Mouse (Mus musculus) bone marrow, adult 2 months (tissue): ENCODE data around the gene Dnlz.

ENCODE experiments used
- CTCF ChIP-seq: fragments of 200-500 bp; IDR thresholded peaks from 2 replicates; pipeline ENCODE4 v1.5.1; 2011; ENCODE audit warnings: low read length, control low read depth; ENCODE audit not compliant: control insufficient read depth, insufficient read depth
- POLR2A ChIP-seq: fragments of 200-500 bp; IDR thresholded peaks from 2 replicates; pipeline ENCODE4 v1.6.1; 2011; ENCODE audit warnings: low read depth, mild to moderate bottlenecking, control low read depth, low read length, borderline replicate concordance; ENCODE audit not compliant: control insufficient read depth

- TF ChIP-seq CTCF (no peak), POLR2A (no peak)
Observed at GRCm38 (mm10) chr2:26305555-26305954, 46.4 kb downstream of the Dnlz start.
